Mouse (Mus musculus) heart, postnatal 0 days (tissue): Measurements from ENCODE around the gene Rnpep.

Experiments used
- CTCF ChIP-seq: IDR thresholded peaks from 2 replicates; pipeline ENCODE4 v1.5.1; 2016; ENCODE audit warnings: antibody characterized with exemption, control low read depth, low read depth
- EP300 ChIP-seq: IDR thresholded peaks from 2 replicates; pipeline ENCODE4 v1.6.1; 2016; ENCODE audit warnings: antibody characterized with exemption, low read depth

- no peak for TF ChIP-seq EP300
- TF ChIP-seq CTCF, result no peak
Observed at GRCm38 (mm10) chr1:135233961-135234360, 49.9 kb downstream of the Rnpep start.
